Mouse (Mus musculus): ENCODE data around the gene Zdhhc14. TPM values are rescaled to one million over a fixed set of nuclear protein-coding genes. Genes with fewer than 3 reads are reported as not detected.

The Zdhhc14 gene
- polyA plus RNA-seq, 1 experiment from 2014 or later: 2.7 TPM

- Histone ChIP-seq H3K4me3 (no peak overlapping the region), H3K9ac (no peak overlapping the region), H3K4me2 (replicated peaks) (no peak overlapping the region), H3K27ac (no peak overlapping the region), H3K9me3 (no peaks in the 10 kb centered on the region), H3K27me3 (no peaks in the 10 kb centered on the region), H3K36me3 (no peaks in the 10 kb centered on the region), H3K4me1 (peaks cover under 1% of the 10 kb centered on the region; the same call in 1 of the 2 replicates)
- ATAC-seq (ENCODE audit: low FRiP score, low read depth): no peak
- WGBS: 86% methylated on average over 5 of the region's 5 CpGs
These were observed 271.4 kb downstream of the Zdhhc14 start for GRCm38 (mm10) chr17:5763768-5764167.

GRCm38 (mm10) chr17:5764270-5764669 is 271.9 kb downstream of the Zdhhc14 start:
- no peak overlapping the region for H3K4me2 ChIP-seq (replicated peaks)
- no peak overlapping the region for H3K4me3 ChIP-seq
- WGBS: 49% methylated on average over 5 of the region's 5 CpGs

DNA sequence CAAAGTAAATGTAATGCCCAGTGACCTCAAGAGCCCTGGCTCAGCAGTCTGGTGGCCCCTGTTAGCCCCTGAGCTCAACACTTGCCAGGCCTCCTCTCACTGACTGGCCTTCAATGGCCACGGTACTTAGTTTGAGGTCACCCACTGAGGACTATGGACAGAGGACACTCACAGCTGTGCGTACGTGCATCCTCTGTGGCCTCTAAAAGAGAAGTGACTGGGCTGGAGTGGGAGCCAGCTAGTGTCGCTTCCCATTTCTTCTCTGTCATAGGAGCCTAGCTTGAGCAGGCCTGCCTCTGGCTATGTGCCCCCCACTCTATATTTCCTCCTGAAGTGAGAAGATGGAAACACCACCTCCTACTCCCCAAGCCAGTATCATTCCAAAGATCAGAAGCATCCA is 273.4 kb downstream of the Zdhhc14 start:
- no peaks in the 10 kb centered on the region for H3K36me3 ChIP-seq
- no peak overlapping the region for H3K4me3 ChIP-seq
- no peak overlapping the region for H3K27ac ChIP-seq
- H3K9me3 ChIP-seq: no peaks in the 10 kb centered on the region
- WGBS: 89% methylated on average over 4 of the region's 4 CpGs
- H3K9ac ChIP-seq: no peak overlapping the region
- no peak for ATAC-seq (ENCODE audit: low FRiP score, low read depth)
- H3K4me1 ChIP-seq: peaks cover 18% of the 10 kb centered on the region
- H3K27me3 ChIP-seq: no peaks in the 10 kb centered on the region
- no peak overlapping the region for H3K4me2 ChIP-seq (replicated peaks)

More at GRCm38 (mm10) chr17:5764270-5764669, 271.9 kb downstream of the Zdhhc14 start:
- Histone ChIP-seq H3K27ac (no peak overlapping the region), H3K4me1 (peaks cover 5% of the 10 kb centered on the region), H3K9ac (no peak overlapping the region), H3K9me3 (no peaks in the 10 kb centered on the region), H3K36me3 (no peaks in the 10 kb centered on the region), H3K27me3 (no peaks in the 10 kb centered on the region)
- ATAC-seq (ENCODE audit: low FRiP score, low read depth): no peak

- Histone ChIP-seq H3K27ac (no peak overlapping the region), H3K4me2 (replicated peaks) (no peak overlapping the region), H3K4me1 (peaks cover 25% of the 10 kb centered on the region), H3K27me3 (no peaks in the 10 kb centered on the region), H3K36me3 (no peaks in the 10 kb centered on the region), H3K4me3 (no peak overlapping the region), H3K9ac (no peak overlapping the region), H3K9me3 (no peaks in the 10 kb centered on the region)
- no peak for ATAC-seq (ENCODE audit: low FRiP score, low read depth)
- 67% methylated on average over 6 of the region's 6 CpGs for WGBS
These were observed 275.9 kb downstream of the Zdhhc14 start for GRCm38 (mm10) chr17:5768164-5768705.

- H3K27ac ChIP-seq: peak overlapping the region; percentile 94
- H3K27me3 ChIP-seq: no peaks in the 10 kb centered on the region
- H3K4me1 ChIP-seq: peaks cover 25% of the 10 kb centered on the region
- 76% methylated on average over 9 of the region's 9 CpGs for WGBS
- peak overlapping the region; percentile 66; the same call in 1 of the 2 replicates for H3K4me2 ChIP-seq (replicated peaks)
- no peak for ATAC-seq (ENCODE audit: low FRiP score, low read depth)
- H3K36me3 ChIP-seq: no peaks in the 10 kb centered on the region
- H3K9ac ChIP-seq: no peak overlapping the region
- H3K9me3 ChIP-seq: no peaks in the 10 kb centered on the region
- H3K4me3 ChIP-seq: no peak overlapping the region
These were observed 276.6 kb downstream of the Zdhhc14 start for GRCm38 (mm10) chr17:5768810-5769520.

GRCm38 (mm10) chr17:5769776-5770175 is 277.4 kb downstream of the Zdhhc14 start:
- Histone ChIP-seq H3K9me3 (0 out of 2 replicates have a peak, but pooled peaks cover 2% of the 10 kb centered on the region), H3K36me3 (no peaks in the 10 kb centered on the region), H3K27me3 (no peaks in the 10 kb centered on the region), H3K27ac (peak overlapping the region; percentile 94), H3K4me3 (peak overlapping the region; percentile 37), H3K4me2 (replicated peaks) (peak overlapping the region; percentile 66), H3K9ac (peak overlapping the region; percentile 55), H3K4me1 (peaks cover 25% of the 10 kb centered on the region)
- 18% methylated on average over 7 of the region's 7 CpGs for WGBS
- ATAC-seq (ENCODE audit: low FRiP score, low read depth): no peak

- Histone ChIP-seq H3K9me3 (0 out of 2 replicates have a peak, but pooled peaks cover 4% of the 10 kb centered on the region), H3K27ac (peak overlapping the region; percentile 94), H3K4me3 (peak overlapping the region; percentile 37), H3K9ac (peak overlapping the region; percentile 55), H3K4me1 (peaks cover 25% of the 10 kb centered on the region), H3K4me2 (replicated peaks) (peak overlapping the region; percentile 66), H3K36me3 (no peaks in the 10 kb centered on the region), H3K27me3 (no peaks in the 10 kb centered on the region)
- WGBS: 6% methylated on average over 22 of the region's 22 CpGs
- ATAC-seq (ENCODE audit: low FRiP score, low read depth): peak; percentile 95
These were observed 278.2 kb downstream of the Zdhhc14 start for GRCm38 (mm10) chr17:5770265-5771249.

DNA sequence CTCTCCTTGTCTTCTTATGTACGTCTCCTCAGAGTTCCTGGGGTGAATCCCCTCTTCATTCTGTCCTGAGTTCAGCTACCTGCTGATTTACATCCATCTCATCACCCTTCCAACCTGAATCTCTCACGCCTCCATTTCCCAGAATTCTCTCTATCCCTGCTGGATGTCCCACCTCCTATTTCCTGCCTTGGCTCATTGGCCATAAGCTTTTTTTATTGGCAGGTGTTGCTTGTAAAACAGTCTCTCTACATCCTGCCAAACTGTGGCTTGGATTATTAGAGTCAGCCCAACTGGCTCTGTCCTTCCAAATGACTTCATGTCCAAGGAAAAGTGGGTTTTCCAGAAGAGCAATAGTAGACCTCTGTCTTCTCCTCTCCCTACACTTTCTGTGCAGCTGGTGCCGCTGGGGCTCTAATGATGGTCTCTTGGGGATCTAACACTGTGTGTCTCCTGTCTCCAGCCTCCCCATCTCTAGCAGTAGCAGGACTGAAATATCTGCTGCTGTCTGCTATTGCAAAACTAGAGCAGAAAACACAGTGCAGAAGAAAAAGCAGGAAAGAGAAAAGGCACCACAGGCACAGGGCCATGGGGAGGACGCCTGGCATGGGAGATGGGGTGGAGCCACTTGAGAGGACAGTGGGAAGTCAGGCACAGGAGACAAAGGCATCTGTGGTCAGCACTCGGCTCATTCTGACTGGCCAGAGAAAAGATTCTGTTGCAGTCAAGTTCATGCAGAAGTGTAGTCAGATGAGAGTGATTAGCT is 288.0 kb downstream of the Zdhhc14 start:
- H3K27me3 ChIP-seq: no peaks in the 10 kb centered on the region
- no peak for ATAC-seq (ENCODE audit: low FRiP score, low read depth)
- H3K4me3 ChIP-seq: no peak overlapping the region
- no peak overlapping the region for H3K27ac ChIP-seq
- H3K9me3 ChIP-seq: no peaks in the 10 kb centered on the region
- no peak overlapping the region for H3K4me2 ChIP-seq (replicated peaks)
- 74% methylated on average over 5 of the region's 5 CpGs for WGBS
- H3K36me3 ChIP-seq: no peaks in the 10 kb centered on the region
- 0 out of 2 replicates have a peak, but pooled peaks cover 3% of the 10 kb centered on the region for H3K4me1 ChIP-seq
- H3K9ac ChIP-seq: no peak overlapping the region

DNA sequence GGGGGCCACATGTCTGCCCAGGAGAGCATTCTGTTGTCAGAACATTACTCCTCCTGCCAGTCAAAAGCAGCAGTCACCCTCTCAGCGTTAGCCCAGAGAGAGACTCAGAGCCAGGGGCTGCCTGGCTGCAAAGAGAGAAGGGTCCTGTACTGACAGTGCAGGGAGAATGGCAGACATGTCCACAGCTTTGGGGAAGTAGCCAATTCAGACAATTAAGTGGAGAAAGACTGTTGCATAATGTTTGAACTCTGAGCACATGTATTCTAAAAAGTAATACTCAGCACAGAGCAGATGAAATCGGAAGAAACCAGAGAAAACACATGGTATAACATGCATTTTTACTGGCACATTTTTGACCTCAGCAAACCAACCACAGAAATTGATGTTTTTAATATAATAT is 292.9 kb downstream of the Zdhhc14 start:
- Histone ChIP-seq H3K9me3 (0 out of 2 replicates have a peak, but pooled peaks cover 10% of the 10 kb centered on the region), H3K27ac (no peak overlapping the region), H3K9ac (no peak overlapping the region), H3K4me2 (replicated peaks) (no peak overlapping the region), H3K36me3 (no peaks in the 10 kb centered on the region), H3K4me3 (no peak overlapping the region), H3K4me1 (0 out of 2 replicates have a peak, but pooled peaks cover 2% of the 10 kb centered on the region), H3K27me3 (no peaks in the 10 kb centered on the region)
- no peak for ATAC-seq (ENCODE audit: low FRiP score, low read depth)
- WGBS: 58% methylated on average over 2 of the region's 2 CpGs

DNA sequence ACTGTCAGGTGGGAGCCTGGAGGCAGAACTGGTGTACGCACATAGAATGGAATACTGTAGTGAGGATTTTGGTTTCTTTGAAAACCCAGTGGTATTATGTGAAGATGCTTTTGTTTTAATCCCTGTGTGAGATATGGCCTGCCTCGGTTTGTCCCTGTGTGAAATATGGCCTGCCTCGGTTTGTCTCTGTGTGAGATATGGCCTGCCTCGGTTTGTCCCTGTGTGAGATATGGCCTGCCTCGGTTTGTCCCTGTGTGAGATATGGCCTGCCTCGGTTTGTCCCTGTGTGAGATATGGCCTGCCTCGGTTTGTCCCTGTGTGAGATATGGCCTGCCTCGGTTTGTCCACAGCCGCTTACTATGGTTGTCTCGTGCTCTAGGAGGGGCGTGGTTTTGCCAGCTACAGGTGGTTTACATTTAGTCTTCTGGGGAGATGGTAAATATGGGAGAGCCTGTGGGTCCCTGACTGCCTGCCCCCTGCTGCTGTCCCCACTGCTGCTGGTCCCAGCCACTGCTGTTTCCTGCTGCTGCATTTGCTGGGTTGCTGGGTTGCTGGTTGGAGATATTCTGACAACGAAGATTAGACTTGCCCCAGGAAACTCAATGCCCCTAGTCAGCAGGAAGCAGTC is 299.9 kb downstream of the Zdhhc14 start:
- H3K9ac ChIP-seq: no peak overlapping the region
- no peak for ATAC-seq (ENCODE audit: low FRiP score, low read depth)
- no peak overlapping the region for H3K4me3 ChIP-seq
- H3K4me2 ChIP-seq (replicated peaks): no peak overlapping the region
- 90% methylated on average over 12 of the region's 12 CpGs for WGBS
- H3K27me3 ChIP-seq: no peaks in the 10 kb centered on the region
- H3K9me3 ChIP-seq: 0 out of 2 replicates have a peak, but pooled peaks cover 6% of the 10 kb centered on the region
- H3K36me3 ChIP-seq: no peaks in the 10 kb centered on the region
- no peak overlapping the region for H3K27ac ChIP-seq
- H3K4me1 ChIP-seq: peaks cover 10% of the 10 kb centered on the region

DNA sequence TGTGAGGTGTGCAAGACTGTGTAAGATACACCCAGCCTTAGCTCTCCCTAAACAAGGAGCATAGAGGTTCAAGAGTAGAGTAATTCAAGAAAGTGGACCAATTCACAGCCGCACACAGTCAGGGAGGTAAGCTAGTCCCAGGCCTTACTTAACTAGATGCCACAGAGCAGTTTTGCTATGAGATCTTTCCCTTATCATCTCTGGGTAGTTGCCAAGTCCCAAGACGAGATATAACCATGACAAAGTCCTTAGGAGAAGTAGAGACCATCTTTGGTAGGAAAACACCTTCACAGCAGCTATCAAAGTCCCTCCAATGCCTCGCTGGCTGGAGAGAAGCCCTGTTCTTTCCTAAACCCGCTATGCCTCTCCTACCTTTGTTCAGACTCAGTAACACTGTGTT is 301.2 kb downstream of the Zdhhc14 start:
- no peak overlapping the region for H3K9ac ChIP-seq
- no peaks in the 10 kb centered on the region for H3K36me3 ChIP-seq
- no peak overlapping the region for H3K27ac ChIP-seq
- no peak overlapping the region for H3K4me2 ChIP-seq (replicated peaks)
- no peaks in the 10 kb centered on the region for H3K9me3 ChIP-seq
- 73% methylated on average over 4 of the region's 4 CpGs for WGBS
- no peak for ATAC-seq (ENCODE audit: low FRiP score, low read depth)
- no peak overlapping the region for H3K4me3 ChIP-seq
- H3K27me3 ChIP-seq: peaks cover 3% of the 10 kb centered on the region; the same call in 1 of the 2 replicates
- H3K4me1 ChIP-seq: peaks cover 16% of the 10 kb centered on the region

Data from limb, embryonic 13.5 days (tissue).